Mouse (Mus musculus): ENCODE measurements at regions not wholly inside any gene's neighbourhood (a gene's known extent, or its start where the extent isn't known, plus 50 kb on each side); places are given as distances from the start of the nearest gene placed in this dataset.

DNA sequence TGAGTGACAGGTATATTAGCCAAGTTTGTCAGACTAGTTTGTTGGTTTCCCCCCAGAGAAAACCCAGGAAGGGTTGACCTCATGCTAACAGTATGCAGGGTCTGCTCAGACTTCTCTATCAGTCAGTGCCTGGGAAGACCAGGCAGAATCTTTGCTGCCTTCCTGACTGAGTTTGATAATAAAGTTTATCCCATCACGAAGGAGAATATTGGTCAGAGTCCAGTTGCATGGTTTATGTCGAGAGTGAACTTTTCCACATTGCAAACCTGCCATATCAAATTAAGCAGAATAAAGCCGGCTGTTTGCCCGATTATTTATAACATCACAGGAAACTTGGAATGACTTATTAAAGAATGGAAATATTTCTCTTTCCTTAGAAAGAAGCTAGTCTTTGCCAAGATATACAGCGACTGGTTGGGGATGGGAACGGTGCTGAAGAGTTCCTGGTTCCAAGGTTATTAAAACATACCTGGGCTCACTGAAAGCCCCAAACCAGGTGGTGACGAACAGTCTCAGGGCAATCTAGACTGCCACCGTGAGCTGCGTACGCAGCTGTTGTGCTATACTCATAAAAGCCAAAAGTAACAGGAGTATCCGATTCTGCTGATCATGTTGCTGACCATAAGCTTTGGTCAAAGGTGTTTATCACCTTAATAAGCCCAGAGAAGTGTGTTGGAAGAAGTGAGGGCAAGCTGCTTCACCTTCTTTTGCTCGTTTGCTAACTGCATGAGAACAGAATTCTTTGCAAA is 1536.7 kb upstream of the Flrt2 start:
- no peak for DNase-seq (ENCODE audit: low spot score in 2 of 2)

DNA sequence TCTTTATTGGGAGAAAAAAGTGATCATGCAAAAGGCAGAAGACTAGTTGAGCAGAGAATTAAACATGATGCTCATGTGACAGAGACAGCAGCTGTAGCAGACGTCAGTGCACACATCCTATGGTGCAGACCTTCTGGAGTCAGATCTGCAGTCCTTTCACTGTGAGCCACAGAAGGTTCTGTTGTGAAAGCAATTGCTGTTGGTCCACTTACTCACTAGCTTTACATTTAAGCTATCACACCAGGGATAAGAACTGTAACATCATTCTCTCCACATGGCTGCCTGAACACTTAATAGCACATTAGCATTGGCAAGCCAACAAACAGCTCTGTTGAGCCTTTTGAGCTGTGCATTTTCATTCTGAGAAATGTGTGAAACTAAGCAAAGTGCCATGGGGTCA is 1509.7 kb upstream of the Flrt2 start:
- DNase-seq (ENCODE audit: low spot score in 2 of 2) = no peak

DNA sequence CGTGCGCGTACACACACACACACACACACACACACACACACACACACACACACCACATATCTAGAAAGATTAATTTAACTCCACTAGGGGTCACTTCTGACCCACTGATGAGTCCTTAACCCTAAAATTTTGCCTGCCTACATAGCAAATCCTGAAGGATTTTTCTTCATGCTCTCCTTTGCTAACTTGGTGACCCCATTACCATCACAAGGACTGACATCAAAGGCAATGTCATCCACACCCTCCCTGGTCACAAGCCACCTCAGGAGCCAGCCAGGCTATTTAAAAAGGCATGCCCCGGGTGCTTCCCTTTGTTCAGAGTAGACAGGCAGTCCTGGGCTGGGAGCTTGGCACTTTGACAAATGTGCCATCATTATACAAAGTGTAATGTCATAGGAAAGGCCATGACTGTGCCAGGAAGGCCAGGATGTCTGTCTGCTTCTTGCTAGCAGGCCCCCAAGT is 1501.4 kb upstream of the Flrt2 start:
- DNase-seq (ENCODE audit: low spot score in 2 of 2) = peak in 1 of 2 experiments; percentile 13

DNA sequence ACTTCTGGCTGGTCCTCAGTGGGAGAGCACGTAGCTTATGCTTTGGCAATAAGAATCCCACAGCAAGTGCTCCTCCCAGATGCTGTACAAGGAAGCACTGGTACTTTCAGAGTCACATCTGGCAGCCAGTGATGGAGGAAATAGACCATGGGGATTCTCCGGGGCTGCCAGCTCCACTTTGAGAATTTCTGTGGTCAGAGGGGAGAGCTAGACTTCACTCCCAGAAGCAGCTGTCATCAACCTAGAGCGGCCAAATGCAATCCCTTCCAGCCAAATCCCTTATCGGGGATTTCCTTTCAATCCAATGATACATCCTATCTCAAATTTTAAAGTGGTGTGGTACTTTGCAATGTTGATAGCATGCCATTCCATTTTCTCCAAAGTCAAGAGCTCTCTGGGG is 1474.1 kb upstream of the Flrt2 start:
- DNase-seq (ENCODE audit: low spot score in 2 of 2) = no peak

DNA sequence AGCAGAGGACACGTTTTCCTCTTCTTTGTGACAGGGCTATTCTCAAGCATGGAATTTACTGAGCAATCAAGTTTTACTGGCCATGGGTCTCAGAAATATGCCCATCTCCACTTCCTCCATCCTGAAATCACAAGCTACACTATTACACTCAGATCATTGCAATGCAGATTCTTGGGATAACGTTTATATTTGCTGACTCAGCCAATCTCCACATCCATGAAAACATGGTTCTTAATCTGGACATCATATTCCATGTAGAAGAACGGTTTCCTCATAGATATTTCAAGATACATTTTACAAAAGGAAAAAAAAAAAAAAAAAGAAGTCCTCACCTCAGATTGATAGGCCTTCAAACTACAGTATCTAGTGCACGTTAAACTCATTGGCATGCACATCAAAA is 1462.1 kb upstream of the Flrt2 start:
- no peak for DNase-seq (ENCODE audit: low spot score in 2 of 2)

DNA sequence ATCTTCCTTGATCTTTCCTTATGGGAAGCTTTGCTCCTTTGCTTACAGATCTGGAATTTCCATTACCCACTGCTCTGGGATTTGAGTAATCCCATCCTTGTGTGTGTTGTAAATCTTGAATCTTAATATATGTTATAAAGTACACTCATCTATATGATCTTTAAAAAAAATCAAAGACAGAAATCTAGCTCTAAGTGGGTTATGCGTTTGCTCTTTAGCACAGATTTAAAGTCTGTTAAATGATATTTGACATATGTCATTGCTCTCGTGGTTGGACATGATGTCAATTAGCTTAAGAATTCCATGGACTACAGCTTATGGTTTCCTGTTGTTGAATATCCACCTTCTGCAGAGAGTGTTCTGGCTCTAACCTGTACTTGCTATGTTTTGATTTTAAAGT is 1446.7 kb upstream of the Flrt2 start:
- DNase-seq (ENCODE audit: low spot score in 2 of 2) = no peak

DNA sequence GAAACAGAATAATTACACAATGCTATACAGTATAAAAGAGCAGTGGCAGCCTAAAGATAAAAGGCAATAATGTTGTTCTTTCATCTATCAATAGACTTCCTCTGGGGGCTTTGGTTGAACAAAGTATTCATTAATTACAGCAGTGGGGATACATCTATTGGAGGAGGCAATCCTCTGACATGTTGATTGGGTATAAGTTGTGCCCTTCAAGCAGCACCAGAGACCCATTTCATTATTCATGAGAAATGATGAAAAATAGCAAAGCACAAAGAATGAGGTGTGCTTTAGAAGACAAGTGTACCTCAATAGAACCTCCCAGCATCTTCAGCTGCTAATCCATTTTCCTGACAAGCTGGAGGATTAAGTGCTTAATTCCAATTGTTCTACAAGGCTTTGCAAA is 1444.7 kb upstream of the Flrt2 start:
- no peak for DNase-seq (ENCODE audit: low spot score in 2 of 2)

DNA sequence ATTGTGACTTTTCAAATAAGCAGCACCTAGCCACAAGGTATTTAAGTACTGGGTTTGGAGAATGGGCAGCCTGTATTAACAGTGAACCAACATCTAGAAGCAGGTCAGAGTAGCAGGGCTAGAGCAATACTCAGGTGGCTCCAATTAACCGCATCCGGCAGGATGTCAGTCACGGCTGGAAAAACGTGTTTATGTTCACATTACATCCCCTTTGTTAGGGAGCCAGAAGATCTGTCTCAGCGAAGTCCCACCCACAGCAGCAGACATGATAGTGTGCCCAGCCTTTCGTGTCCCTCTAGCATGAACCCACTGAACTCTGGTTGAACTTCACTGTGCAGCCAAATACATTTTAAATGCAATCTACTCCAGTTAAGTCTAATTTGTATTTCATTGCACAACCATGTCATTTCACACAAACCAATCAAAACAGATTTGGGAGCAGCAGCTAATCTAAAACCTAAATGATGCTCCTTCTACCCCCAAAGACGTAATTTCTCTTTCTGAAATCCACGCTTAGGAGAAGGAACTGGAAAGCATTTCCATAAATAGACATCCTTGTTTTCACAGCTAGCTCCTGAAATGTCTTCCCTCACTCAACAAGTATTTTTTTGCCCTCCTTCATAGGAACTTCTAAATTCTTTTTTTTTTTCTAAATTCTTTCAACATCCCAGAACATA is 1438.9 kb upstream of the Flrt2 start:
- DNase-seq (ENCODE audit: low spot score in 2 of 2) = no peak

DNA sequence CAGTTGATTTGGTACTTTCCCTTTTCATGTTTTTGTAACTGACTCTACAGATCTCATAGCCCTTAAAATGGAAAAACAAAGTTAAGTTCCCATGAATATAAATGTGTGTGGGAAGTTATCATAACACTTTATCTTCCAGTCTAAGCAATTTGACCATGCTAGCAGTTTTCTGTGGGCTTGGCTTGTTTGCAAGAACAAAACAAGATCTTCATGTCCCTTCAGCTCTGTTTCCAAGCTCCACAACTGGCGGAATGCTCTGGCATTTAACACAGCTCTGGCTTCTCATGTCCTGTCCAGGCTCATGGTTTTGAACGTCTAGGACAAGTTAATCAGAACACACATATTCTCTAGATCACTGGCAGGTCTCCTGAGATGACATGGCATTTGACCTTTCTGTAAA is 1411.1 kb upstream of the Flrt2 start:
- no peak for DNase-seq (ENCODE audit: low spot score in 2 of 2)

DNA sequence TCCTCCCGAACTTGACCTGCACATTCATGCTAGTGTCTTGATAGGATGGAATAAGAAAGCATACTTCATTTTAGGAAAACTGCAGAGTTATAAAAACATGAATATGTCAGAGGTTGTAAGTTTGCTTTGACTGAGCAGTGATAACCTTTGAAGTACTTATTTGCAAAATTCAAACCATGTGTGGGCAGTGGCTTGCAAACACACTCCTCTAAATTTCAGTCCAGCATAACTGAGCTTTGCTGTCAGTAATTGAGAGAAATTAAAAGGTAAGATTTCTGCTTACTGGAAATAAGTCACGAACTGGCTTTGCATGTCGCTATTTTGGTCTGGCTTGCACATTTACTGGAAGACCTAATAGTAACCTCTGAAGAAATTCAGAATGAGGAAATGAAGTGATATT is 1409.1 kb upstream of the Flrt2 start:
- no peak for DNase-seq (ENCODE audit: low spot score in 2 of 2)

DNA sequence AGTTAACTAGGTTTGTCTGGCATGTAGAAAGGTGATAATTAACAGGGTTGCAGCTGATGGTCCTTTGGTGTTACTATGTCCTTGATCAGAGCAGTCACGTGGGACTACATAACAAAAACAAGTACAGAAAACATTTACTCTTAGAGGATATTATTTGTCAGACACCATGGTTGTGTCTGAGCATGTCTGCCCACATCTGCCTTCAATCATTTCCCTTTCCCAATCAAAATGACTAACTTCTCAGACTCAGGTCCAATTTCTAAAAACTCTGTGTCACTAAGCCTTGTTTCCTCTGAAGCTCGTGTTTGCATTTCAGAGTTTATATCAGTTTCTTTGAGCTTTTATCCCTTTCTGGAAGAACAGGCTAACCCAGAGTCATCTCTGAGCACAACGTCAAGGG is 1408.5 kb upstream of the Flrt2 start:
- DNase-seq (ENCODE audit: low spot score in 2 of 2) = no peak

DNA sequence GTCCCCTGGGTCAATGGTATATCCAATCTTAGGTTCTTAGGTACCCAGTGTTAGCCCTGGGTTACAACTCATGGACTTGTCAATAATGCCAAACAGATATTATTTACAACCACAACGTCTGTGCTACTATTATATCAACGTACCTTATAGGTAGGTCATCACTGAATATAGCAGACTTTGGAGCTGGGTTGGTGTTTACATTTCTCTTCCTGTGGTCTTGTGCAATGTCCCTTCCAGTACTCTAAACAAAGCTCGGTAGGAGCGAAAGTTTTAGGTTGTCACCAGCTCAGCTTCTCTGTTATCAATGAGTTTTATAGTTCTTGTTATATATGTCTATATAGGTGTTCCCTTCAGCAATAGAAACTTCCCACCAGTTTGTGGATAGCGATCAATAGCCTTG is 1394.2 kb upstream of the Flrt2 start:
- DNase-seq (ENCODE audit: low spot score in 2 of 2) = no peak

DNA sequence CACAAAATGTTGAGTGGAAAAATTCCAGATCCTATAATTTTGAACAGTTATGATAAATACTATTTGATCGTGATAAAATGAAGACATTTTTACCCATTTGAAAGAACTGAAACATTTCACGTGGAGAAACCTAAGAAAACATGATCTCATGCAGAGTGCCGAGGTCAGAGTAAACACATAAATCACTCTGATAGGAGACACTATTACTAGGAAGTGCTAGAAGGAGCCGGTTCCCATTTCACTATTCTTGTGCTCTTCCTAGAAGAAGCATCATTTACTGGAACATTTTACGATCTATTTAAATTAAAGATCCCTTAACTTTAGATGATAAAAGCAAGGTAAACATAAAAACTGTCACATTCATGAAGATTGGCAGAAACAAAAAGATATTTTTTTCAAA is 1359.7 kb upstream of the Flrt2 start:
- no peak for DNase-seq (ENCODE audit: low spot score in 2 of 2)

DNA sequence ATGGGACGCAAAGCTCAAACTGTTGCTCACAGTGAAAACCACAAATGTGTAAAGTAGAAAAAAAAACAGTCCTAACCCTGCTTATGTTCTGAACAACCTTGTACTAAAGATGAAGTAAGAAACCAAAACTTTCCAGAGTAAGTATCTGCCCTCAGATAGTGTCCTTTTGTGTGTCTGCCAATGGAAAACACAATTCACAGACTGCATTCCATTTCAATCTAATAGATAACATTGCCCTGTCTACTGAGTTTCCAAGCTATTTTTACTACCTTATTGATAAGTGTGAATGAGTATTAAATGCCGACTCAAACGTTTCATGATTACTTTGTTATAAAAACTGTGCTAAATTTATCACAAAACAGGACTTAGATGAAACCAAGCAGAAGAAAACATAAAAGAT is 1357.4 kb upstream of the Flrt2 start:
- no peak for DNase-seq (ENCODE audit: low spot score in 2 of 2)

DNA sequence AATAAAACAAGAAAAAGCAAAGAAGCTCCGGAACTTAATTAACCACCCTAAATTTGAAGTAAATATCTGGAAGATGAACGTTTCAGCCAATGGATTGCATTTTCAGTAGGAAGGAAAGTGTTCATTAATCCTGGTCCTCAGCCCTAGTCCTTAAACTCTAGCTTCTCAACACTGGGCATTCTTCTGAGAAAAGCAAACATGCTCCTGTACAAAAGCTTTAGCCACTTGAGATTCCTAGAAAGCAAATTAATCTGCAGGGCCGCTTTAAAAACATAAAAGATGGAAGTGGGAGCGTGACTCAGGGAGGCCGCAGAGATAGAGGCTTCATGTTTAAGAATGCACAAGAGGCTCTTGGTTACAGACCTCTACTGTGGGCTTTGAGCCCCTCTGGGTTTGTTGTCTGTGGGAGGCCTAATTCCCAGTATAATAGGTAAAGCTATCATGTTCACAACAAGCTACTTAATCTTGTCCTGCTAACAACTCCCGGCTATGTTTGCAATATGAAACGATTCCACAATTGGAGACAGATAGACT is 1342.3 kb upstream of the Flrt2 start:
- no peak for DNase-seq (ENCODE audit: low spot score in 2 of 2)

DNA sequence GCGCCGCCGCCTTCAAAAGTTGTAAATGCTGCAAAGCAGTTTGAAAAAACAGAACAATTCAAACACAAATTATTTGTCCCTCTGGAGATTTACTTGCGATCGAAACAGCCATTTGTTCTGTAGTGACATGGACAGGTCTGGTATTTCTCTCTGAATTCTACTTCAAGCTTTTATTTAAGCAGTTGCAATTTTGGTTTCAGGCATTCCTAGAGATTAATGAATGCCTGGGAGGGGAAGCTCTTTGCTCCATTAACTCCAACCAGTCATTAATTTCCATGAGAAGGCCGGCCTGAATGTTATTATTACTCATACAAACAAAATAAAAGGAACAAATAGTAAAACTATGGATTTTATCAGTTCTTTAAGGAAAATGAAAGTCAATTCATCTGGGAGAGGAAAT is 1327.8 kb upstream of the Flrt2 start:
- no peak for DNase-seq (ENCODE audit: low spot score in 2 of 2)

DNA sequence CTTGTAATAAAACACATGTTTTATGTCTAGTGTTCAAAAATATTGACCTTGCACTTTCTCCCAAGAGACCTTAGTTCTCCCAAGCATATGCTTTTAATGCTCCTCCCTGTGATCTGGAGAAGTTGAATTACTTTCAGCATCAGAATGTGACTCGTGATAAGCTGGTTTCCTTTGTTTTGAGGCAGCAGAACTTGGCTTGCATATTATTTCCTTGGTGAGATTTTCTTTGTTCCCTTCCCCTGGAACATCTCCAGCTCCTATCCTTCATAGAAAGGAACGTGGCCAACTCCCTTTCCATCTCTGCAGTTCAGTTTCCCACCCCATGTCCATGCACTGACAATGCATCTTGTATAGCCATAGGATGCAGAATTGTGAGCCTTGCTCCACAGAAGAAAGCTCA is 1292.0 kb upstream of the Flrt2 start:
- no peak for DNase-seq (ENCODE audit: low spot score in 2 of 2)

DNA sequence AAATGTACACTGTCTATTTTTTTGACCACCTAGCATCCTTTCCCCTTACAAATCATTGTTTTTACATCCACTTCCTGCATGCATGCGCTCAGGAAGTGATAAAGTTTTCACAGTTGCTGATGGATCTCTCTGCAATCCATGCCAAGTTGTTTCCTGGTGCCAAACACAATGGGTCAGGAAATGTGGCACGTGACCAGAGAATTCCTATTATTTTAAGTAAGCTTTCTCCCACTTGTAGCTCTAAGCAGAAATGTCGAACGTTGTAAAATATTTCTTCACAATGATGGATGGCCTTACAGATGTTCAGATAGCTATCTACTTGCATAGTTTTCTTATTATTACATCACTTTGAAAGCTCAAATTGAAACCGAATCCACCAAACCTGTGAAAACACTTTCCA is 1271.1 kb upstream of the Flrt2 start:
- DNase-seq (ENCODE audit: low spot score in 2 of 2) = no peak

DNA sequence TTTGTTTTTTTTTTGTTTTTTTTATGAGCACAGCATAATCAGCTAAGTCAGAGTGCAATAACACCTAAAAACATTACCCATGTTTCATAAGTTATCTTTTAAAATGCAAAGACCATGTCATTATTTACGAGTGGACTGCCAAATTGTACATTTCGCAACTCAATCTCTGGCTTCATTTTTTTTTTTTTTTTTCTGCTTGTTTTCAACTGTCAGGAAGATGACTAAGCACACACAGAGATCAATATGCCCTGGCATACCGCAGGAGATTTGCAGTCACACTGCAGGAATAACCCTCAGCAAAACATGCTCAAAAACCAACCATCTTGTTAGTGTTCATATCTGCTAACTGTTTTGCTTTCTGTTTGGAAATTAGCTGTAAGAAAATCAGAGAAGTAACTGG is 1270.3 kb upstream of the Flrt2 start:
- no peak for DNase-seq (ENCODE audit: low spot score in 2 of 2)

DNA sequence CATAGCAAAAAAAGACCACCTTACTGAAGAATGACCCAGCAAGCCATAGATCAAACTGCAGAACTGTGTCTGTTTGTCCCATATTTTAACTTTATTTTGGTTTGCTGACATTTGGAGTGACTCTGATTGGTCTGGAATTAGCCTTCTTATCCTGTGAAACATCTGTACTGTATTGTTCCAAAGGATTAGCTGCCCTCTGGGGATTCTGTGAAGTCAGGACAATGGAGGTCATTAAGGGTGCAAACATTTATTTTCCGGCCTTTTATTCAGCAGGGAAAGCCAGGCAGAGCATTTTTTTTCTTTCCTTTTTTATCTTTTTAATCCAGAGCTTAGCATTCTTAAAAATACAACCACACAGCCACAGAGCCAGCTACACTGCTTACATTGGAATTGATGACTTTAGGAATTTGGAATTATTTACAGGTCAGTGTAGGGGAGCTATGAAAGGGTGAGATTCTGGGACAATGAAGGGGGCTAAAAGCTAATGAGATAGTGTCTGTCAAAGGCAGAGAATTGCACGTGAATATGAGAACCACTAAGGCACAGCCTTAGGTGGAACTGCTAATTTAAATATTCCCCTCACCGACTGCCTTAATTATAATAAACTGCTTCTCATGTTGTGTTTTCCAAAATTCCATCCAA is 1267.6 kb upstream of the Flrt2 start:
- DNase-seq (ENCODE audit: low spot score in 2 of 2) = no peak

DNA sequence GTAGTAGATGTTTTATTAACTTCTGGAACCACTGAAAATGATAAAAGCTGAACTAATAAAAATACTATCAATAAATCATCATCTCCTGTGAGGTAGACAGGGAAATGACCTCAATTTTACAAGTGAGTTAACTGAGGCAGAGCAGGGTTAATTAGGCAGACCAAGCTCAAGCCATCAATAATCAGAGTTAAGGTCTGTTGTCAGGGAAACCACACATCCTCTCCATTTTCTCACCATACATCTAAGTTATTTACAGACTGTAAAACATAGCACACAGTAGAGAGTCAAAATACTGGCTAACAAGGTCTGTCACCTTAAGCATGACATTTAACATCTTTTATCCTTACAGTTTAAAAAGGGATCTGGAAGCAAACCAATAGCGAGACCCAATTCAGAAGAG is 1242.5 kb upstream of the Flrt2 start:
- no peak for DNase-seq (ENCODE audit: low spot score in 2 of 2)

DNA sequence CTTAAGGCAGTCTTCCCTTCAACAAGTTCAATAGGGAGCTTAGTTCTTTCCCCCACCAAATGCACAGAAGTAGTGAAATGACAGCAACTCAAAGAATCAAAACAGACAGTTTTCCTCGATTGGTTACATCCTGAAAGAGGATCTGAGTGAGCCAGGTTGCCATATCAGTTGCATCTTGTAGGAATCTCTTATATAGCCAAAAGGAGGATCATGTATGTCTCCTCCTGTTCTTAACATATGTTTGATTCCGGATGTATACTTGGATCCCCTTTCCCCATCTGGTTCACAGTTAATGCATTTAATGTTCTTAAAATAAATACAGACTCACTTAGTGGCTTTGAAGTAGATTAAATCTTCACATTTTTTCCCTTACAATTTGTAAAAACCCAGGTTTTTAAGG is 1224.0 kb upstream of the Flrt2 start:
- no peak for DNase-seq (ENCODE audit: low spot score in 2 of 2)

DNA sequence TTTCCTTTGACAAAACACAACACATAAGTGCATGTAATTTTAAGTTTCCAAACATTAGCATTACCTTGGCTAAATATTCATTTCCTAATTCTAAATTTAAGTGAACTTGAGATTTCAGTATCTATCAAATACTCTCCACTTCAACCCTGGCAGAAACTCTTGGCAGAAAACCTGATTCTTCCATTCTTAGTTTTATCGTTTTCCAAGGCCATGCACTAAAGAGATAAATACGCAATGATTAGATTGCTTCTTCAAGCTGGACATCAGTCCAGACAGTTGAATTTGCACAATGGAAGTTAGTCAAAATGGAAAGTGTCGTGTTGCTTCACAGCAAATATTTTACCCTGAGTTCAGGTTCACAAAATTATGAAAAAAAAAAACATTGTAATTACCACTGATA is 1223.4 kb upstream of the Flrt2 start:
- no peak for DNase-seq (ENCODE audit: low spot score in 2 of 2)
